Mouse (Mus musculus) thymus, adult 2 months (tissue): Measurements from ENCODE around the gene Ncln.

Source experiments
- CTCF ChIP-seq: fragments of 200-500 bp; IDR thresholded peaks from 2 replicates; pipeline ENCODE4 v1.5.1; 2012; ENCODE audit warnings: mild to moderate bottlenecking, control low read depth, low read length, moderate library complexity, borderline replicate concordance; ENCODE audit not compliant: control insufficient read depth, poor library complexity, insufficient read depth; ENCODE audit errors: extremely low read depth
- POLR2A ChIP-seq: fragments of 200-500 bp; IDR thresholded peaks from 2 replicates; pipeline ENCODE4 v1.6.1; 2012; ENCODE audit warnings: mild to moderate bottlenecking, low read length, control low read depth, moderate library complexity; ENCODE audit not compliant: control insufficient read depth, poor library complexity, insufficient read depth; ENCODE audit errors: extremely low read depth

- TF ChIP-seq POLR2A (no peak), CTCF (no peak)
These were observed 1.4 kb upstream of the Ncln start for GRCm38 (mm10) chr10:81497401-81498270.
